Mouse (Mus musculus) ovary, postnatal 14 days (tissue): ENCODE measurements around the gene Efna5.

Experiments used
- DNase-seq: peaks from one replicate; pipeline ENCODE4 v3.0.0; 2022; ENCODE audit warnings: low spot score

Gene Efna5

GRCm38 (mm10) chr17:62656591-62656990 lies 224.5 kb downstream of the Efna5 start:
- no peak for DNase-seq

GRCm38 (mm10) chr17:62655819-62656355 lies 225.2 kb downstream of the Efna5 start:
- DNase-seq = no peak

GRCm38 (mm10) chr17:62652451-62652850 lies 228.7 kb downstream of the Efna5 start:
- no peak for DNase-seq

- DNase-seq = no peak
Observed at GRCm38 (mm10) chr17:62651696-62652095, 229.4 kb downstream of the Efna5 start.

- no peak for DNase-seq
Observed at GRCm38 (mm10) chr17:62649293-62649950, 231.7 kb downstream of the Efna5 start.

- no peak for DNase-seq
Observed at GRCm38 (mm10) chr17:62646836-62647235, 234.3 kb downstream of the Efna5 start.

GRCm38 (mm10) chr17:62642447-62643145 lies 238.5 kb downstream of the Efna5 start:
- no peak for DNase-seq

GRCm38 (mm10) chr17:62640654-62641053 lies 240.5 kb downstream of the Efna5 start:
- no peak for DNase-seq

GRCm38 (mm10) chr17:62636896-62637295 lies 244.2 kb downstream of the Efna5 start:
- no peak for DNase-seq

- DNase-seq = no peak
Observed at GRCm38 (mm10) chr17:62634937-62635336, 246.2 kb downstream of the Efna5 start.

- DNase-seq = no peak
Observed at GRCm38 (mm10) chr17:62628474-62628873, 252.6 kb downstream of the Efna5 start.

GRCm38 (mm10) chr17:62627508-62627907 lies 253.6 kb downstream of the Efna5 start:
- DNase-seq = no peak

- no peak for DNase-seq
Observed at GRCm38 (mm10) chr17:62625646-62626020, 255.5 kb downstream of the Efna5 start.

- DNase-seq = no peak
Observed at GRCm38 (mm10) chr17:62624804-62625645, 256.1 kb downstream of the Efna5 start.

GRCm38 (mm10) chr17:62623224-62623623 lies 257.9 kb downstream of the Efna5 start:
- no peak for DNase-seq

GRCm38 (mm10) chr17:62622481-62622880 lies 258.6 kb downstream of the Efna5 start:
- no peak for DNase-seq

- DNase-seq = no peak
Observed at GRCm38 (mm10) chr17:62615159-62615558, 266.0 kb downstream of the Efna5 start.

GRCm38 (mm10) chr17:62614708-62615107 lies 266.4 kb downstream of the Efna5 start:
- no peak for DNase-seq

- no peak for DNase-seq
Observed at GRCm38 (mm10) chr17:62614237-62614636, 266.9 kb downstream of the Efna5 start.

- DNase-seq = no peak
Observed at GRCm38 (mm10) chr17:62613232-62613631, 267.9 kb downstream of the Efna5 start.

- no peak for DNase-seq
Observed at GRCm38 (mm10) chr17:62608145-62608544, 273.0 kb downstream of the Efna5 start.

GRCm38 (mm10) chr17:62607304-62607914 lies 273.7 kb downstream of the Efna5 start:
- no peak for DNase-seq
